Mouse (Mus musculus): ENCODE data around the gene Btnl9.
"Not testable (repeated sequence)": the region's sequence is repeated elsewhere in the genome, so short reads cannot be mapped to it uniquely, and the experiment has no call there.

Gene Btnl9

GRCm38 (mm10) chr11:49186955-49187488 is at the start of gene Btnl9:
Btnl9 (minus strand) TSS chr11:49187159.
- no peak for DNase-seq (ENCODE audit: low spot score)

- no peak for DNase-seq (ENCODE audit: low spot score)
Observed at GRCm38 (mm10) chr11:49235459-49236207, 48.7 kb upstream of the Btnl9 start.

- DNase-seq (ENCODE audit: low spot score): no peak
Observed at GRCm38 (mm10) chr11:49232781-49233180, 45.8 kb upstream of the Btnl9 start.

DNA sequence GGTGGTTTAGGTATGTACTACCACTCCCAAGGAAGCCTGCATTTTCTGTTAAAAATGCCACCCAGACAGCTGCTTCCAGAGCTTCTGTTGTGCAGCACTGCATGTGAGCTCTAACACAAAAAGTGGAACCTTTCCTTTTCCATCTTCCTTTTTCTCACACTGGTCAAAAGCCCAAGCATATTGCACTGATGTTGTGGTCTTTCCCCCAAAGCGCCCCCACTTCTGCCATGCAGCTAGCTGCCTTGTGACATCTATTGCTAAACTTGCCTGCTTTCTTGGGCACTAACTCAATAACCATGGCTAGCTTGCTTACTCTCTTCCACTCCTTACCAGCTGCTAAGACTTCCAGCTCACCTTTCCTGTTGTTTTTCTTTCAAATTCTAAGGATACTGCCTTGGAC is 37.5 kb upstream of the Btnl9 start:
- DNase-seq (ENCODE audit: low spot score): no peak

- no peak for DNase-seq (ENCODE audit: low spot score)
Observed at GRCm38 (mm10) chr11:49219271-49219670, 32.3 kb upstream of the Btnl9 start.

DNA sequence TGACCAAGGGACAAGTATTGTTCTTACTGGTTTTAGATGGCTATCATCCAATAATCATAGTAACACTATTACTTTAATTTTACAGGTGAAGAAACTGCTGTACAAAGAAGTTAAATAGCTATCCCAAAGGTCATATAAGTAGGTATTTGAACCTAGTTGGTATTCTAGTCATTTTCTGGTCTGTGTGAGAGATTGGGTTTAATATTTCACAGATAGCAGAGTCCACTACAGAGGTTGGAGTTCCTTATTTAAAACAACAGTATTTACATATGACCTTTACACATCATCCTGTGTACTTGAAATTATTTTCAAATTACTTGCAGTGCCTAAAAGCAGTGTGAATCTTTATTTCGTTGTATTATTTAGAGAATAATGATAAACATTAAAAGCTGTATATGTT is 26.5 kb upstream of the Btnl9 start:
- DNase-seq (ENCODE audit: low spot score): no peak

- DNase-seq (ENCODE audit: low spot score): no peak
Observed at GRCm38 (mm10) chr11:49212577-49212976, 25.6 kb upstream of the Btnl9 start.

- no peak for DNase-seq (ENCODE audit: low spot score)
Observed at GRCm38 (mm10) chr11:49207495-49207894, 20.5 kb upstream of the Btnl9 start.

GRCm38 (mm10) chr11:49205080-49205590 is 18.2 kb upstream of the Btnl9 start:
- no peak for DNase-seq (ENCODE audit: low spot score)

DNA sequence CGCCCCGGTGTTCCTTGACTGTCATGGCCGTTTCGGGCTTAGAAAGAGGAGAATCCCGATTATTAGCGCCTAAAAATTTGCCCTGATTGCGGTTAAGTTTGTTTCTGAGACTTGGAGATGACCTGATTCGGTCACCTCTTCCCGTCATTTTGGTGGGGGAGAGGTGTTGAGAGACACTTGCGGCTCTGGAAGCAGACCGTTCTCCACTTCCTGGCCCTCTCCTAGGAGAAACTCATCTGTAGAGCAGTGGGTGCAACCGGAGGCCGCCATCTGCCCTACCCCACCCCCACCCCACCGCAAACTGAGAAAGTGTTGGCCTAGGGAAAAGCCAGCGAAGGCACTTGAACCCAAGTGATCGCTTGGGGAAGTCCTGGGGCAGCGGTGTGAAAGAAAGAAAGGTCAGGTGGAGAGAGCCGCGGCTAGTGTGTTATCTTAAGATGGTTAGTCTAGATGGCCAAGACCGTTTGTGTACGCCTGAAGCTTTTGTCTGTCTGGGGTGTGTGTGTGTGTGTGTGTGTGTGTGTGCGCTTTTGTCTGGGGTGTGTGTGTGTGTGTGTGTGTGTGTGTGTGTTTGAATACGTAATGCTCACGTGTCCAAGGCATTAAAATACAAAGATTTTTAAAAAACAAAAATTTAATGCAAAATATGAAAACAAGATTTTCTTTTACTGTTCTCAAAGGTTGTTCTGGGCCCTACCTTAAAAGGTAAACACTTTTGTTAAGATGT is 17.0 kb upstream of the Btnl9 start:
- DNase-seq (ENCODE audit: low spot score): no peak

DNA sequence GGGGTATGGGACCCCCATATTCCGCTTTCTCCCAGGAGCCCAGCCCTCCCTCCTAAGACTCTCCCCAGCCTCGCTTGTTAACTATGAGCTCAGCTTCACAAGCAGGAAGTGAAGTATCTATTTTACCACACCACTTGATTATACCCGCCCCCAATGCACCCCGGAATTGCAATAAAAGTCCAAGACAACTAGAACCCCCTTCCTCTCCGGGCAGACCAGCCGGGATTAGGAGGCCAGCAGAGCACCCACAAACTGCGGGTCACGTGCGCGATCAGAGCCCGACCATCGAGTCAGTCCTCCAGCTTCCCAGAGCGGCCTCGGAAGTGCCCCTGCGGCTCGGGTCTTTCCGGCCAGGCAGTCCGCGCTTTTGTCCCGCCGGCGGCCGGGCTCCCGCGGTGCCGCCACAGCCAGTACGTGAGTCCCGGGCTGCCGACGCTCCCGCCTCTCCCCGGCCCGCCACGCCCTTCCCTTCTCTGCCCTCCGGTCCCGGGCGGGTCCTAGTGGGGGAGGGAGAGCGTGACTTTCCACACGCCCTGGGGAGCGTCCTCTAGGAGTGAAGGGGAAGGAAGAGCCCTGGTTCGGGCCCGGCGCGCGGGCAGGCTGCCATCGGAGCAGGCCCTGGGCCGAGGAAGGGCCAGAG is 16.3 kb upstream of the Btnl9 start, which contains the start of gene Zfp62:
Zfp62 (plus strand) TSS at position 164 of the 640 bp plus-strand sequence.
- peak; percentile 94 for DNase-seq (ENCODE audit: low spot score)

- peak; percentile 18 for DNase-seq (ENCODE audit: low spot score)
Observed at GRCm38 (mm10) chr11:49202523-49203061, 15.6 kb upstream of the Btnl9 start.

- DNase-seq (ENCODE audit: low spot score): no peak
Observed at GRCm38 (mm10) chr11:49202071-49202470, 15.1 kb upstream of the Btnl9 start.

GRCm38 (mm10) chr11:49201142-49201541 is 14.2 kb upstream of the Btnl9 start:
- DNase-seq (ENCODE audit: low spot score): no peak

DNA sequence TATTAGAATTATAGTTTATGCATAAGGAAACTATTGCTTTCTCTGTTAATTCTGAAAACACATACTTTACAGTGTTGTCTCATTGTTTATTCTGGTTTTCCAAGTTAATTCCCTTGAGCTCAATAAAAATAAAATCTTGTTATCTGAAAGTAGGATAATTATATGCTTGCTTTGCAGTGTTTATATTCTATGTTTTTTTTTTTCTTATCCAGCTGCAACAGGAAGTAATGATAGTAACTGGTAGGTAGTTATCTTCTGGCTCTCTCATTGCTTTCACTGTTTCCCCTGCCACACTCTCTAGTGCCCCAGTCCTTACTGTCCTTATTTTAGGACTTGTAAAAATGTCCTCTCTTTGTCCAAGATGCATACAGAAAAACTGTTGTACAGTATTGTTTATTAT is 13.7 kb upstream of the Btnl9 start:
- no peak for DNase-seq (ENCODE audit: low spot score)

DNA sequence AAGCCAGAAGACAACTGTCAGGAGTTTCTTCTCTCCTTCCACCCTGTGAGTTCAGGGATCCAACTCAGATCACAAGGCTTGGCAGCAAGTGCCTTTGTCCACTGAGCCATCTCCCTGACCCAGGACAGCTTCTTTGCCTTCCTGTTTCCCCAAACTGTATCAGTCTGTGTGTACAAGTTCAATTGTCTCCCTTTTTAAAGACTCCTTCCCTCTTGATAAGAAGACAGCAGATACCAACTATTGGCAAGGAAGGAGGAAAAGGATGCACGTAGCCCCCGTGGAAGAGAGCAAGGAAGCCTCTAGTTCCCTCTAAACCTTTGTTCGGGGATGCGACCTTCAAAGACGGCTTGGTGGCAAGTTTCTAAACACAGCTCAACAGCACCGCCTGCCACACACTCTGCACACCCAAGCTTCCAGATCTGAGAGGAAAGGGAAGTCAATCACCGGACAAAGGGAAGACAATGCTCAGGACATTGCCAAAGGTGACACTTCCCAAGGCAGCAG is 8.9 kb upstream of the Btnl9 start:
- no peak for DNase-seq (ENCODE audit: low spot score)

- not testable (repeated sequence) for DNase-seq (ENCODE audit: low spot score)
Observed at GRCm38 (mm10) chr11:49194771-49195170, 7.8 kb upstream of the Btnl9 start.

GRCm38 (mm10) chr11:49191083-49191482 is 4.1 kb upstream of the Btnl9 start:
- DNase-seq (ENCODE audit: low spot score): no peak

- DNase-seq (ENCODE audit: low spot score): peak; percentile 20
Observed at GRCm38 (mm10) chr11:49189737-49190136, 2.8 kb upstream of the Btnl9 start.

DNA sequence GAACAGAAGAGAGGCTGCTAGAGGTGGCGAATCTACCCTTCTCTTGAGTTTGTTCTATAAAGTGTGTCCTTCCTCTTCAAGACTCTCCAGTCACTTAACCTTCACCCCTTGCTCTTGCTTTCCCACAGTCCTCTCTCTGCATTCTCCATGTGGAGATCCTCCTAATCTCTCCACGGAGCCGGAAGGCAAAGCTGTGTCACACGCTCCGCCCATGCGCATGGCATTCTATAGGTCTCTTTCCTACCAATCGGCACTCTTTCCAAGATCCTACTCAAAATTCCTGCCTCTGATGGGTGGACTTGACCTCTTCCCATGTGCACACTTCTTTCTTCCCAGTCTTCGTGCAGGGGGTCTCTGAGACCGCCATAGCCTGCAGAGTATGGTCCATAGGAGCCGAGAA is 742 bp upstream of the Btnl9 start:
- DNase-seq (ENCODE audit: low spot score): no peak

- DNase-seq (ENCODE audit: low spot score): no peak
Observed at GRCm38 (mm10) chr11:49186452-49186851, 507 bp downstream of the Btnl9 start.

GRCm38 (mm10) chr11:49183172-49183571 is 3.8 kb downstream of the Btnl9 start:
- DNase-seq (ENCODE audit: low spot score): no peak

Data from ovary, postnatal 36 days (tissue).